Mouse (Mus musculus) megakaryocyte, embryonic 14.5 days (primary cell): ENCODE measurements around the gene Mturn. TPM values are rescaled to one million over a fixed set of nuclear protein-coding genes. Genes with fewer than 3 reads are reported as not detected.

ENCODE experiments used
- H3K27me3 ChIP-seq: replicated peaks from 2 replicates; pipeline ENCODE3; 2012; ENCODE audit warnings: inconsistent platforms
- H3K36me3 ChIP-seq: replicated peaks from 2 replicates; pipeline ENCODE3; 2012; ENCODE audit warnings: low read length, inconsistent platforms, mixed read lengths
- H3K4me1 ChIP-seq: 2 replicates; pipeline ENCODE4 v1.6.1; 2012; ENCODE audit warnings: inconsistent platforms
- H3K4me3 ChIP-seq: replicated peaks from 2 replicates; pipeline ENCODE3; 2012; ENCODE audit warnings: moderate library complexity, mild to moderate bottlenecking, inconsistent platforms
- H3K9me3 ChIP-seq: 2 replicates; pipeline ENCODE4 v1.6.1; 2012; ENCODE audit warnings: inconsistent platforms
- FLI1 ChIP-seq: IDR thresholded peaks from 2 replicates; pipeline ENCODE4 v1.6.1; 2012; ENCODE audit warnings: low read length, inconsistent platforms, mixed read lengths
- GATA1 ChIP-seq: IDR thresholded peaks from 3 replicates; pipeline ENCODE4 v1.6.1; 2012; ENCODE audit warnings: mixed read lengths, low read length, inconsistent platforms, borderline replicate concordance
- polyA plus RNA-seq: library from polyadenylated mRNA; stranded (reverse); fragments of >175 nt; gene quantifications from 2 replicates; pipeline ENCODE4 v1.2.3, GENCODE M21; 2012; ENCODE audit warnings: low replicate concordance; ENCODE audit not compliant: insufficient read depth

Gene Mturn
- polyA plus RNA-seq, 1 experiment = 0.16 TPM

- no peak overlapping the region for H3K4me3 ChIP-seq
- no peaks in the 10 kb centered on the region for H3K36me3 ChIP-seq
- peaks cover 78% of the 10 kb centered on the region for H3K27me3 ChIP-seq
- peaks cover 4% of the 10 kb centered on the region for H3K9me3 ChIP-seq
- H3K4me1 ChIP-seq = no peaks in the 10 kb centered on the region; the same call in 1 of the 2 replicates
- no peak for TF ChIP-seq GATA1
- TF ChIP-seq FLI1 = no peak
These were observed 10.8 kb downstream of the Mturn start for GRCm38 (mm10) chr6:54692201-54692600.

DNA sequence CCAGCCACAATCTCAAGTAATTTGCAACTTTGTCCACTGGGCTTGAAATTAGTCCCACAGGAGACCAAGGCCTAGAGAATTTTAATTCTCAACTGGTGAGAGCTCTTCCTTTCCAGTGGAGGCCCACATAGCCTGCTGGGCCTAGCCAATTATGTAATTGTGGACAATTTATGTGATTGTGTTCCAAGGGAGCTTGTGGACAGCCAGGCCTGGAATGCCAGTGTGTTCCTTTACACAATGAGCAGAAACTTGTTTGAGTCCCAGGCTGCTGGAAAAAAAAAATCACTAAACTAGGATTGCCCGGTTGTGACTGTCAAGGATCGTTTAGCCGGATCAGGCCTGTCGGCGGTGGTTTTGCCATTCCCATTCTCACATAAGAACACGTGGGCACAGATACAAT lies 11.9 kb downstream of the Mturn start:
- TF ChIP-seq GATA1 (no peak), FLI1 (no peak)
- Histone ChIP-seq H3K36me3 (no peaks in the 10 kb centered on the region), H3K27me3 (peaks cover 74% of the 10 kb centered on the region), H3K4me3 (no peak overlapping the region), H3K9me3 (peaks cover 10% of the 10 kb centered on the region), H3K4me1 (no peaks in the 10 kb centered on the region; the same call in 1 of the 2 replicates)

GRCm38 (mm10) chr6:54698691-54699476 lies 17.5 kb downstream of the Mturn start:
- peaks cover 13% of the 10 kb centered on the region for H3K9me3 ChIP-seq
- H3K27me3 ChIP-seq = peaks cover 74% of the 10 kb centered on the region
- no peak for TF ChIP-seq FLI1
- TF ChIP-seq GATA1 = no peak
- peak overlapping the region; percentile 88 for H3K4me3 ChIP-seq
- H3K36me3 ChIP-seq = no peaks in the 10 kb centered on the region
- peaks cover 17% of the 10 kb centered on the region for H3K4me1 ChIP-seq

DNA sequence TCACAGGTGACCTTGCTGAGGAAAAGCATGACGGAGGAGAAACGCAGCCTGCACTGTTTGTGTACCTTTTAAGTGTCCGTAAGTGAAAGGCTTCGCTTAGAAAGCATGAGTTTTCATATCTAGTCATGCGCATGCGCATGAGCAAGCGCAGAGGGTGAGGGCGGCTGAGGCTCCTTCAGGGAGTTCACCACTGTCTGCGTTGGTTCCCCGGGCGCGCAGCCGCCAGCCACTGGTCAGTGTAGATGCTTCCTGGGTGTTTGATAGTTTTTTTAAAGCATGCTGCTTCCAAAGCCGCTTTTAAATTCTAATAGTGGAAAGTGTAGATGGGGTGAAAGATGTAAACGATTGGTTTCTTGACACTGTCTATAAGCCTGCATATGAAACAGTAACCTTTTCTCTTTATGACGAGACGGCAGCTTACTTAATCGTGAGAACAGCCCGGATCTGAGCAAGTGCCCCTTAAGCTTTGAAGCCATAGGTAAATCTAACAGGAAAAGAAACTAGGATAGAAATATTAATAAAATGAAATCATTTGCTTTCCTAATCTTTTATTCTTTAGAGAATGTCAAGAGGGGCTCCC lies 18.1 kb downstream of the Mturn start:
- no peak for TF ChIP-seq GATA1
- no peak for TF ChIP-seq FLI1
- H3K27me3 ChIP-seq = peaks cover 74% of the 10 kb centered on the region
- peaks cover 13% of the 10 kb centered on the region for H3K9me3 ChIP-seq
- H3K4me1 ChIP-seq = peaks cover 17% of the 10 kb centered on the region
- H3K4me3 ChIP-seq = peak overlapping the region; percentile 88
- H3K36me3 ChIP-seq = no peaks in the 10 kb centered on the region

DNA sequence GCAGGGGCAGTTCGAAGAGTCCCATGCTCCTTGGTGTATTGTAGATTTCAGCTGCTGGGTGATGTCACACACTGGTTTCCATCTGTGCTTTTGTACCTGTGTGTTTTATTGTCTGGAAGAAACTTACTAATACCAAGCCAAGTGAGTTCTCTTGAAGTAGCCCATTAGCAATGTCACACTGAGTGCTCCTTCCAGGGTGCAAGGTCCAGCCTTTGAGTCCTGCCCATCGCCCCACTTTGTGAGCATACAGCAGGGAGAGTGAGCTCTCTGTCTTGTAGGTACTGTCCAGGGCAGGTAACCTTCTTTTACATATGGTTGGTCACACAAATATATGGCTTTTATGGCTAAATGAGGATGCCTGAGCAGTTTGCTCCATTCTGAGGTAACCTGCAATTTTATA lies 19.1 kb downstream of the Mturn start:
- TF ChIP-seq FLI1 = no peak
- Histone ChIP-seq H3K36me3 (no peaks in the 10 kb centered on the region), H3K4me1 (peaks cover 20% of the 10 kb centered on the region), H3K27me3 (peaks cover 78% of the 10 kb centered on the region), H3K4me3 (no peak overlapping the region), H3K9me3 (peaks cover 13% of the 10 kb centered on the region)

- Histone ChIP-seq H3K27me3 (peaks cover 76% of the 10 kb centered on the region), H3K9me3 (peaks cover 12% of the 10 kb centered on the region)
These were observed 20.5 kb downstream of the Mturn start for GRCm38 (mm10) chr6:54701901-54702300.

DNA sequence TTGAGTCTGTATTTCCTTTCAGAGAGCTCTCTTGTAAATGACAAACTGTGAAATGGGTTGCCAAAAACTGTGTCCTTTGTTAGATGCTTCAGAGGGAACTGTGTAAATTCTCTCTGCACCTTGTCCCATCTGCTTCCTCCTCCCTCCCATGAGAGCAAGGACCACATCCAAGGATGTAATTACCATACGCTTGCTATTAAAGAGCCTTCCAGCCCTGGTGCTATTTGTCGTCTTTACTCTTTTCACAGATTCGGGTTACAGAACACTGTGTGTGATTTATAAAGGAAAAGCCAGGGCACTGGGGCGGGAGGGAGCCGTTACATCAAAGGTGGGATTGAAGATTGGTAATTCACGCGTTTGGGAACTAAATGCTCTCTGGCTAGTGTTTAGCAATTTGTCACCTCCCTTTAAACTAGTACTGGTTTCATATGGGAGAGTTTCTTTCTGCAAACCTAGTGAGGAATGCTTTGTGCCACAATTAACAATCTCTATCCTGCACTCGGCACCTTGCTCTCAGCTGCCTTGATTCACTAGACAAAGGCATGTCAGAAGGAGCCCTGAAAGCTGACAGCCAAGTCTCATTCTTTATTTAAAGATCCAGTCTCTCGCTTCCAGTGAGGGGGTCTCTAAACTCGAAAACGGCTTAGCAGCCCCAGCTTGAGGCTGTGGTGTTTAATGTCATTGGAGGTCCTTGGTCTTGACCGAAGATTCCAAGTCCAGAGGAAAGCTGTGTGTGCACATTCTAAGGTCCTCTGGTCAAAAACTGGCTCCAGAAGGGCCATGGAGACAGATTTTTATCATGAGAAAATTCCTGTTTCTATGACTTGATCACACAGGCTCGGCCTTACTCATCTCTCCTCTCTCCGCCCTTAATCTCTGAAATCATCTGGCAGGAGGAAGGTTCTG lies 22.5 kb downstream of the Mturn start:
- Histone ChIP-seq H3K4me3 (no peak overlapping the region), H3K27me3 (peaks cover 64% of the 10 kb centered on the region), H3K9me3 (peaks cover 6% of the 10 kb centered on the region; the same call in 1 of the 2 replicates), H3K36me3 (no peaks in the 10 kb centered on the region), H3K4me1 (peaks cover 26% of the 10 kb centered on the region)
- TF ChIP-seq GATA1 (no peak), FLI1 (no peak)

More at GRCm38 (mm10) chr6:54701901-54702300, 20.5 kb downstream of the Mturn start:
- Histone ChIP-seq H3K36me3 (no peaks in the 10 kb centered on the region), H3K4me1 (peaks cover 24% of the 10 kb centered on the region), H3K4me3 (no peak overlapping the region)
- no peak for TF ChIP-seq FLI1
- no peak for TF ChIP-seq GATA1

DNA sequence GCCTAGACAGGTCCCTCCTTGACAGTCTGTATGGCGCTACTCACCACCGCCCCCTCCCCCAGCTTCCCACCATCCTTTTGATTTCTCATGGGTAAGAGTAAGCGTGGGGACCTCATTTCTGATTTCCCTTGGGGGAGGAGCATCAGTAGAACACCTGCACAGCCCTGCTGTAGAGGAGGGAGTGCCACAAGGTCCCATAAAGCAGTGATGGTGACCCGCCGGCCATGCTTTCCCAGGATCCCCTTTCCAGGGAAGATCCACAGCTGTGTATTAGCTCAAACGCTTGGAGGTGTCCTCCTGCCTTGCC lies 23.1 kb downstream of the Mturn start:
- TF ChIP-seq FLI1 = no peak
- TF ChIP-seq GATA1 = no peak
- peaks cover 20% of the 10 kb centered on the region for H3K4me1 ChIP-seq
- no peaks in the 10 kb centered on the region for H3K36me3 ChIP-seq

DNA sequence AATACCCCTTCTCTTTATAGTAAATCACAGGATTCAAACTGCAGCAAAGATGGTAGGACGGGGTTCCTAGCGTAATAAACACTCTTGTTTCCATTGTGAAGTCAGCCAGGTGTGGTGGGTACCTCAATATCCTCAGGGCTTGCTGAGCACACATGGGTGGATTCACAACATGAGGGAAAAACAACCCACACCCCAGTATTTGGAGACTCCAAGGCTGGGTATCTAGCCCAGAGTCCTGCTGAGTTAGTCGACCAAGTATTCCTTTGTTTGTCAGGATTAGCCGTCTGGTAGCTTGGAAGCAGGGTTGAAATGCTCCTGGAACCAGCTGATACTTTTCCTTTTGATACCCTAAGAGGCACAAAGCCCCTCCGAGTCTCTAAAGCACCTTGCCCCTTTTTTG lies 23.4 kb downstream of the Mturn start:
- no peak for TF ChIP-seq FLI1
- no peak for TF ChIP-seq GATA1

More for the DNA sequence above, 23.1 kb downstream of the Mturn start:
- peaks cover 6% of the 10 kb centered on the region; the same call in 1 of the 2 replicates for H3K9me3 ChIP-seq
- H3K4me3 ChIP-seq = no peak overlapping the region
- peaks cover 58% of the 10 kb centered on the region for H3K27me3 ChIP-seq

More for the DNA sequence above, 23.4 kb downstream of the Mturn start:
- Histone ChIP-seq H3K9me3 (peaks cover 6% of the 10 kb centered on the region; the same call in 1 of the 2 replicates), H3K27me3 (peaks cover 55% of the 10 kb centered on the region), H3K36me3 (no peaks in the 10 kb centered on the region), H3K4me1 (peaks cover 19% of the 10 kb centered on the region), H3K4me3 (no peak overlapping the region)
